Mouse (Mus musculus): Measurements from ENCODE around the gene Tmc6.

Tmc6 gene

GRCm38 (mm10) chr11:117781199-117781821, 688 bp downstream of the Tmc6 start:
- no peak for DNase-seq (ENCODE audit: low read depth, low spot score)

- peak; percentile 97 for DNase-seq (ENCODE audit: low read depth, low spot score)
These were observed 1.4 kb downstream of the Tmc6 start for GRCm38 (mm10) chr11:117780582-117781111.

- DNase-seq (ENCODE audit: low read depth, low spot score) = no peak
These were observed 1.8 kb downstream of the Tmc6 start for GRCm38 (mm10) chr11:117780199-117780515.

- no peak for DNase-seq (ENCODE audit: low read depth, low spot score)
These were observed 2.4 kb downstream of the Tmc6 start for GRCm38 (mm10) chr11:117779434-117780198.

GRCm38 (mm10) chr11:117778851-117779433, 3.1 kb downstream of the Tmc6 start:
- peak; percentile 54 for DNase-seq (ENCODE audit: low read depth, low spot score)

GRCm38 (mm10) chr11:117778031-117778430, 4.0 kb downstream of the Tmc6 start:
- no peak for DNase-seq (ENCODE audit: low read depth, low spot score)

GRCm38 (mm10) chr11:117777111-117777510, 4.9 kb downstream of the Tmc6 start:
- no peak for DNase-seq (ENCODE audit: low read depth, low spot score)

GRCm38 (mm10) chr11:117776085-117776792, 5.8 kb downstream of the Tmc6 start:
- DNase-seq (ENCODE audit: low read depth, low spot score) = no peak

- DNase-seq (ENCODE audit: low read depth, low spot score) = no peak
These were observed 6.5 kb downstream of the Tmc6 start for GRCm38 (mm10) chr11:117775540-117775939.

- no peak for DNase-seq (ENCODE audit: low read depth, low spot score)
These were observed 7.1 kb downstream of the Tmc6 start for GRCm38 (mm10) chr11:117774925-117775324.

GRCm38 (mm10) chr11:117772352-117772751, 9.6 kb downstream of the Tmc6 start:
- no peak for DNase-seq (ENCODE audit: low read depth, low spot score)

GRCm38 (mm10) chr11:117770407-117770806, 11.6 kb downstream of the Tmc6 start:
- DNase-seq (ENCODE audit: low read depth, low spot score) = no peak

- DNase-seq (ENCODE audit: low read depth, low spot score) = no peak
These were observed 12.3 kb downstream of the Tmc6 start for GRCm38 (mm10) chr11:117769683-117770047.

- no peak for DNase-seq (ENCODE audit: low read depth, low spot score)
These were observed 13.0 kb downstream of the Tmc6 start for GRCm38 (mm10) chr11:117768725-117769682.

- DNase-seq (ENCODE audit: low read depth, low spot score) = no peak
These were observed 15.7 kb downstream of the Tmc6 start for GRCm38 (mm10) chr11:117766275-117766674.

- no peak for DNase-seq (ENCODE audit: low read depth, low spot score)
These were observed 16.6 kb downstream of the Tmc6 start for GRCm38 (mm10) chr11:117765361-117765760.

GRCm38 (mm10) chr11:117764319-117764718, 17.7 kb downstream of the Tmc6 start:
- DNase-seq (ENCODE audit: low read depth, low spot score) = no peak

GRCm38 (mm10) chr11:117762246-117762645, 19.8 kb downstream of the Tmc6 start:
- DNase-seq (ENCODE audit: low read depth, low spot score) = peak; percentile 35

- DNase-seq (ENCODE audit: low read depth, low spot score) = no peak
These were observed 20.2 kb downstream of the Tmc6 start for GRCm38 (mm10) chr11:117761801-117762200.

- peak; percentile 21 for DNase-seq (ENCODE audit: low read depth, low spot score)
These were observed 21.5 kb downstream of the Tmc6 start for GRCm38 (mm10) chr11:117760374-117761119.

Data from R1 (cell line).